23 mouse cellular contexts compared by ENCODE assay signal in genomic region chr12:34776170-34776569, GRCm38 (mm10).
DNase-seq lines count a peak whose midpoint lies in the region; ATAC-seq and TF ChIP-seq lines count a peak whose summit lies in the region.
"Had no signal": no experiment of that assay in that cellular context is flagged by ENCODE, and none has a peak within 500 bp of the region (broad histone marks: within the 10 kb centered on the region; RNA-seq: fewer than 3 reads in every experiment).

No protein-coding gene starts in this region.

- no peak overlapping the region for H3K4me3 ChIP-seq in forebrain, embryonic 14.5 days (ENCODE audit: low read depth, low read length)
- H3K4me3 ChIP-seq in forebrain, postnatal 0 days (ENCODE audit: low read depth, low read length): no peak overlapping the region
- H3K4me3 ChIP-seq in lung, postnatal 0 days (ENCODE audit: low read depth, low read length): no peak overlapping the region
- H3K4me3 ChIP-seq: forebrain, embryonic 10.5 days; kidney, embryonic 15.5 days; limb, embryonic 10.5 days; liver, embryonic 15.5 days; lung, embryonic 15.5 days; stomach, embryonic 15.5 days had no signal

- TF ChIP-seq CTCF in forebrain, postnatal 0 days (IDR thresholded peaks at IDR 0.05; ENCODE audit: low read depth): no peak
- no peak for TF ChIP-seq CTCF in lung, postnatal 0 days (IDR thresholded peaks at IDR 0.05)

- TF ChIP-seq EP300 in lung, postnatal 0 days (IDR thresholded peaks at IDR 0.05): no peak

- ATAC-seq in forebrain, embryonic 14.5 days: no peak
- ATAC-seq in forebrain, postnatal 0 days: no peak
- no peak for ATAC-seq in lung, postnatal 0 days
- ATAC-seq: activated CD4-positive, CD25-positive, alpha-beta regulatory T cell, adult 4 months; hindbrain, embryonic 16.5 days; intestine, embryonic 16.5 days had no signal

- H3K9ac ChIP-seq in forebrain, embryonic 14.5 days (ENCODE audit: low read length): no peak overlapping the region
- H3K9ac ChIP-seq in forebrain, postnatal 0 days: no peak overlapping the region
- H3K9ac ChIP-seq in lung, postnatal 0 days (replicated peaks; ENCODE audit: low read depth): no peak overlapping the region
- H3K9ac ChIP-seq: kidney, embryonic 15.5 days; liver, embryonic 15.5 days; lung, embryonic 15.5 days; stomach, embryonic 15.5 days had no signal

- no peak overlapping the region for H3K27ac ChIP-seq in forebrain, embryonic 14.5 days (ENCODE audit: low read depth, low read length)
- no peak overlapping the region for H3K27ac ChIP-seq in forebrain, postnatal 0 days (ENCODE audit: low read depth, low read length)
- no peak overlapping the region for H3K27ac ChIP-seq in lung, postnatal 0 days (ENCODE audit: low read length)
- H3K27ac ChIP-seq: forebrain, embryonic 10.5 days; kidney, embryonic 15.5 days; limb, embryonic 10.5 days; liver, embryonic 15.5 days; lung, embryonic 15.5 days; macrophage; stomach, embryonic 15.5 days had no signal

- H3K9me3 ChIP-seq in forebrain, embryonic 14.5 days (replicated peaks; ENCODE audit: control insufficient read depth, low read length): no peaks in the 10 kb centered on the region
- no peaks in the 10 kb centered on the region for H3K9me3 ChIP-seq in forebrain, postnatal 0 days (ENCODE audit: low read length)
- H3K9me3 ChIP-seq in lung, postnatal 0 days (ENCODE audit: low read length): no peaks in the 10 kb centered on the region
- H3K9me3 ChIP-seq: forebrain, embryonic 10.5 days; kidney, embryonic 15.5 days; limb, embryonic 10.5 days; liver, embryonic 15.5 days; lung, embryonic 15.5 days; stomach, embryonic 15.5 days had no signal

- peak; percentile 33 for DNase-seq in forebrain, embryonic 14.5 days (ENCODE audit: low spot score)
- no peak for DNase-seq in forebrain, postnatal 0 days
- peak; percentile 8 for DNase-seq in lung, postnatal 36 days
- no peak for DNase-seq in lung, postnatal 0 days (ENCODE audit: low spot score)
- peak; percentile 44 for DNase-seq in retina, embryonic 14.5 days (ENCODE audit: low spot score)
- DNase-seq in right cerebral cortex, postnatal 25 days: peak; percentile 32
- no peak for DNase-seq in embryo, embryonic 11 days
- DNase-seq: cerebellum, adult 2 months; kidney, postnatal 4 days; liver; thymus, adult 2 months; thymus, postnatal 4 days had no signal

- no peaks in the 10 kb centered on the region for H3K36me3 ChIP-seq in forebrain, embryonic 14.5 days (ENCODE audit: control insufficient read depth, insufficient read depth, low read length)
- H3K36me3 ChIP-seq in forebrain, postnatal 0 days (ENCODE audit: insufficient read depth): no peaks in the 10 kb centered on the region
- no peaks in the 10 kb centered on the region for H3K36me3 ChIP-seq in lung, postnatal 0 days (ENCODE audit: insufficient read depth, low read length)
- H3K36me3 ChIP-seq: forebrain, embryonic 10.5 days; kidney, embryonic 15.5 days; limb, embryonic 10.5 days; liver, embryonic 15.5 days; lung, embryonic 15.5 days; stomach, embryonic 15.5 days had no signal

- 43% methylated on average over 3 of the region's 3 CpGs for WGBS in forebrain, embryonic 14.5 days
- 41% methylated on average over 3 of the region's 3 CpGs for WGBS in forebrain, postnatal 0 days
- WGBS in lung, postnatal 0 days: 52% methylated on average over 3 of the region's 3 CpGs

- H3K4me2 ChIP-seq in forebrain, embryonic 14.5 days (ENCODE audit: low read length): no peak overlapping the region
- H3K4me2 ChIP-seq in forebrain, postnatal 0 days (ENCODE audit: low read depth): no peak overlapping the region
- H3K4me2 ChIP-seq in lung, postnatal 0 days (replicated peaks; ENCODE audit: low read depth, low read length): no peak overlapping the region
- H3K4me2 ChIP-seq: heart, embryonic 11.5 days; kidney, embryonic 15.5 days; liver, embryonic 15.5 days; lung, embryonic 15.5 days; stomach, embryonic 15.5 days had no signal

- H3K4me1 ChIP-seq in forebrain, embryonic 14.5 days (ENCODE audit: control insufficient read depth, insufficient read depth, low read length): no peaks in the 10 kb centered on the region
- no peaks in the 10 kb centered on the region for H3K4me1 ChIP-seq in forebrain, postnatal 0 days (ENCODE audit: insufficient read depth)
- H3K4me1 ChIP-seq in lung, postnatal 0 days (ENCODE audit: insufficient read depth, low read depth, low read length): 0 out of 2 replicates have a peak, but pooled peaks cover 2% of the 10 kb centered on the region
- H3K4me1 ChIP-seq: kidney, embryonic 15.5 days; limb, embryonic 10.5 days; liver, embryonic 15.5 days; lung, embryonic 15.5 days; stomach, embryonic 15.5 days had no signal

- H3K27me3 ChIP-seq in forebrain, embryonic 14.5 days (replicated peaks; ENCODE audit: control insufficient read depth, insufficient read depth, low read length): no peaks in the 10 kb centered on the region
- H3K27me3 ChIP-seq in forebrain, postnatal 0 days (ENCODE audit: insufficient read depth, low read length): no peaks in the 10 kb centered on the region
- H3K27me3 ChIP-seq in lung, postnatal 0 days (replicated peaks; ENCODE audit: insufficient read depth, low read length): no peaks in the 10 kb centered on the region
- H3K27me3 ChIP-seq: kidney, embryonic 15.5 days; liver, embryonic 15.5 days; lung, embryonic 15.5 days; stomach, embryonic 15.5 days had no signal

Comparison
In these comparisons a context has a peak if more than half of its experiments do, and no peak if none do; other contexts are left out.
1. DNase-seq: peak in forebrain, embryonic 14.5 days (single experiment), lung, postnatal 36 days (single experiment), retina, embryonic 14.5 days (single experiment) and right cerebral cortex, postnatal 25 days (single experiment); none in forebrain, postnatal 0 days (single experiment), lung, postnatal 0 days (single experiment) and embryo, embryonic 11 days (single experiment).